Mouse (Mus musculus) spleen, adult 2 months (tissue): Measurements from ENCODE around the gene Rfwd3. TPM values are rescaled to one million over a fixed set of nuclear protein-coding genes. Genes with fewer than 3 reads are reported as not detected.
"Not testable (repeated sequence)": the region's sequence is repeated elsewhere in the genome, so short reads cannot be mapped to it uniquely, and the experiment has no call there.

Experiments
- DNase-seq, 2 experiments: peaks; one replicate each; pipeline versions ENCODE4 v3.0.0 to v3.0.0-alpha.2; 2012 to 2021; ENCODE audit warnings: low spot score in 2 of 2, low read depth in 1 of 2
- H3K27ac ChIP-seq: fragments of 200-500 bp; 2 replicates; pipeline ENCODE4 v1.5.1; 2012; ENCODE audit warnings: low read length, inconsistent platforms; ENCODE audit not compliant: insufficient read depth
- H3K27me3 ChIP-seq: fragments of 200-500 bp; 2 replicates; pipeline ENCODE4 v1.6.1; 2012; ENCODE audit warnings: mild to moderate bottlenecking, moderate library complexity, low read length, inconsistent platforms; ENCODE audit not compliant: control insufficient read depth, insufficient read depth
- H3K36me3 ChIP-seq: fragments of 200-500 bp; 2 replicates; pipeline ENCODE4 v1.6.1; 2012; ENCODE audit warnings: mild to moderate bottlenecking, low read length, inconsistent platforms; ENCODE audit not compliant: control insufficient read depth, insufficient read depth
- H3K4me1 ChIP-seq: fragments of 200-500 bp; 2 replicates; pipeline ENCODE4 v1.6.1; 2011; ENCODE audit warnings: inconsistent platforms; ENCODE audit not compliant: control insufficient read depth, insufficient read depth, insufficient read length
- H3K4me3 ChIP-seq: fragments of 200-500 bp; 2 replicates; pipeline ENCODE4 v1.5.1; 2011; ENCODE audit warnings: mild to moderate bottlenecking, inconsistent platforms; ENCODE audit not compliant: insufficient read depth, insufficient read length; ENCODE audit errors: extremely low read depth
- CTCF ChIP-seq: fragments of 200-500 bp; IDR thresholded peaks from 2 replicates; pipeline ENCODE4 v1.5.1; 2011; ENCODE audit warnings: mild to moderate bottlenecking, inconsistent platforms; ENCODE audit not compliant: insufficient read depth, insufficient read length, insufficient replicate concordance; ENCODE audit errors: extremely low read depth
- POLR2A ChIP-seq: fragments of 200-500 bp; IDR thresholded peaks from 2 replicates; pipeline ENCODE4 v1.6.1; 2011; ENCODE audit warnings: low read depth, low read length, inconsistent platforms
- WGBS: fragments of 180-500 bp; shearing (Covaris S2); methylation state at CpG from one replicate; pipeline ENCODE4 v1.1.7; 2018; 5-methylcytosine and 5-hydroxymethylcytosine counted together
- polyA plus RNA-seq: library from polyadenylated mRNA; depleted of rRNA; stranded (reverse); fragments of >200 nt; gene quantifications from 2 replicates; pipeline ENCODE4 v1.2.3, GENCODE M21; 2012

Rfwd3 gene
- polyA plus RNA-seq, 1 experiment, result 10.6 TPM

DNA sequence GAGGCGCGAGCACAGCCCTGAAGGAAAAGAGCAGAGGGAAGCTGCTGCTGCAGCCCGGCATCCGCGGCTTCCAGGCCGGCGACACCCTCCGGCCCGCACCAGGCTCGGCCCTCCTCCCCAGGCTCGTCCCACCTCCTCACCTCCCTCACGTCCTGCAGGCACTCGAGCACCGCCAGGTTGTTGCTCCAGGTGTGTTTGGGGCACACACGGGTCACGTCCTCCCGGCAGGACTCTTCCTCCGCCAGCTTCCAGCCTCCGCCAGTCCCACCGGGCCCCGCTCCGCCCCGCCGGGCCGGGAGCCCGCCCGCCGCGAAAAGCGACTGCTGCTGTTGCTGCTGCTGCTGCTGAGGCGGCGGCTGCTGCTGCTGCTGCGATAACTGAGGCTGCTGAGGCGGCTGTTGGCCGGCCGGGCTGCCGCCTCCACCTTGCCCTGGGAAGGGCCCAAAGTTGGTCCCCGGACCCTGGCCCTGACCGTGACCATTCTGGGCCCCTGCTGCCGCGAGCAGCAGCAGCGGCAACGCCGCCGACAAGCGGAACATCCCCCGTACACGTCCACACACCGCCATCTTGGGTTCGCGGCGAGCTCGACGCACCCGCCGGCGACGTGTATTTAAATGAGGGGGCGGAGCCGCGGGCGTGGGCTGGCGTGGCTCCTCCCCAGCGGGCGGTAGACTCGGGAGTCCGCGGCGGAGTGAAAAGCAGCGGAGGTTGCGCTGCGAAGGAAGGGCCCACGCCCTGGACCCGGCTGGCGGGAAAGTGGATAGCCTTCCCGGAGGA lies 41.2 kb downstream of the Rfwd3 start, which contains the start of gene Glg1:
Gene Glg1, minus strand, starts transcription at position 586 of the 777 bp plus-strand sequence.
- Histone ChIP-seq H3K36me3 (no peaks in the 10 kb centered on the region), H3K4me1 (no peaks in the 10 kb centered on the region), H3K27ac (peak within 1 kb of the TSS; percentile 96), H3K4me3 (peak within 1 kb of the TSS; percentile 95), H3K27me3 (no peaks in the 10 kb centered on the region)
- peak; percentile 82 to 90 for DNase-seq
- TF ChIP-seq POLR2A (peak; percentile 89), CTCF (no peak)
- under 1% methylated on average over 75 of the region's 76 CpGs for WGBS

DNA sequence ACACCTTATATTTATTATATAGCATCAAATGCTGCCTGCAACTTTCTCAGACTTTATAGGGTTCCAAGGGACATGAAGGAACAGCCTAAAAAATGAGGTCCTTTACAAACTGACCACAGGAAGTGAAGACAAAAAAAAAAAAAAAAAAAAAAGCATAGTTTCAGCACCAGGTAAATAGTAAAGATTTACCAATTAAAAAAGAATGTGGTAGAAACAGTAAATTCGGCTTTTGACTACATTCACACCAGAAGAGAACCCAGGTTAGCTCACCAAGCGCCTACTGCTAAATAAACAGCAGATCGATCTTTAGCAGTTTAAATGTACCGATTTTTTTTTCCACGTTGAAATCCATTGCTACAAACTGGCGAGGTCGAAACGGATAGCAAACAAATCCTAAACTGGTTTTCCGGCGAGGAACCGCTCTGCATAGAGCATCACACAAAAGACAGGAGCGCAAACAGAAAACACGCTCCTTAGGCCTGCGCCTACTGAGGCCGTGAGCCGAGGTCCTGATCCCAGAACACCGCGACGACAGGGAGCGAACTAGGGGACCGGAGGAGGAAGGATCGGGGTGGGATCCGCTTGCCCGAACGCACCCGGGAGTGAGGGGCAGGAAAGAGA lies 41.9 kb downstream of the Rfwd3 start:
- no peaks in the 10 kb centered on the region for H3K36me3 ChIP-seq
- H3K27ac ChIP-seq, result peak overlapping the region; percentile 96
- no peak for DNase-seq
- 2% methylated on average over 26 of the region's 26 CpGs for WGBS
- H3K27me3 ChIP-seq, result no peaks in the 10 kb centered on the region
- peak overlapping the region; percentile 95 for H3K4me3 ChIP-seq
- TF ChIP-seq POLR2A, result no peak
- TF ChIP-seq CTCF, result no peak
- no peaks in the 10 kb centered on the region for H3K4me1 ChIP-seq

DNA sequence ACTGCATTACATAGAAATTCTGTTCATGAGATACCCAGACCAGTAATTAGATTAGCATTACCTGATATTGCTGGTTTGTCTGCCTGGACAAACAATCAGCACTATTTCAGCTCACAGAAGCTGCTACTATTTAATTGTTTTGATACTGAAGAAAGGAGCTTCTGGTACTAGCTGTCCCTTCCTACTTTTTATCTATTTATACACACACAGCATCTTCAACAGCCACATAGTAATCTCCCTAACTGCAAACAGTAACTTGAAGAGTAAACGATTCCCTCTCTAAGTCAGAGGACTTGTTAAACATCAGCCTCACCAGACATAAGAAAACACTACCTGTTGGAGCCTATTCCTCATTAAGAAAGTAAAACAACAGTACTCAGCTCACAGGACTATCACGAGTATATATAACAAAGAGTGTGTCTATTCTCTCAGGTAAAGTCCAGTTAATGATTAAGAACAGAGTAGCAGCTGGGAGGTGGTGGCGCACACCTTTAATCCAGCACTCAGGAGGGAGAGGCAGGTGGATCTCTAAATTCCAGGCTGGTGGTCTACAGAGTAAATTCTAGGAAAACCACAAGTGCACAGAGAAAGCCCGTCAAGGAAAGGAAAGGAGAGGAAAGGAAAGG lies 47.4 kb downstream of the Rfwd3 start:
- H3K27ac ChIP-seq, result no peak overlapping the region
- TF ChIP-seq POLR2A, result no peak
- no peaks in the 10 kb centered on the region for H3K4me1 ChIP-seq
- 84% methylated on average over 4 of the region's 4 CpGs for WGBS
- no peaks in the 10 kb centered on the region for H3K27me3 ChIP-seq
- H3K4me3 ChIP-seq, result no peak overlapping the region
- H3K36me3 ChIP-seq, result no peaks in the 10 kb centered on the region
- no peak for DNase-seq

DNA sequence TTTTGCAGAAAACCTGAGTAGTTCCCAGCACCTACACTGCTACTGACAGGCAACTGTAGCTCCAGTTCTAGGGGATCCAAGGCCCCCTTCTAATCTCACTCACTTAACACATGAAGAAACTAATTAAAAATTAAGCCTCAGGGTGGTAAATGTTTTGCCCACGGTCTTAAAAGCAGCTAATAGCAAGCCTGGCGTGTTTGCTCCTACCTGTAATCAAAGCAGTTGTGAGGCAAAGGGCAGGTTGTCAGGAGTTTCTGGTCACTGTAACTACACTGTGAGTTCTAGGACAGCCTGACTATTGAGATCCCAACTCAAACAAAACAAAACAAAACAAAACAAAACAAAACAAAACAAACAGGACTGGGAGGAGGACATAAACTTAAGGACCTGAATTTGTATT lies 49.9 kb downstream of the Rfwd3 start:
- WGBS, result 88% methylated on average over 2 of the region's 2 CpGs
- TF ChIP-seq CTCF (no peak), POLR2A (no peak)
- no peaks in the 10 kb centered on the region; the same call in 1 of the 2 replicates for H3K4me1 ChIP-seq
- DNase-seq, result no peak
- no peaks in the 10 kb centered on the region for H3K36me3 ChIP-seq
- H3K27ac ChIP-seq, result no peak overlapping the region
- no peaks in the 10 kb centered on the region for H3K27me3 ChIP-seq
- no peak overlapping the region for H3K4me3 ChIP-seq

DNA sequence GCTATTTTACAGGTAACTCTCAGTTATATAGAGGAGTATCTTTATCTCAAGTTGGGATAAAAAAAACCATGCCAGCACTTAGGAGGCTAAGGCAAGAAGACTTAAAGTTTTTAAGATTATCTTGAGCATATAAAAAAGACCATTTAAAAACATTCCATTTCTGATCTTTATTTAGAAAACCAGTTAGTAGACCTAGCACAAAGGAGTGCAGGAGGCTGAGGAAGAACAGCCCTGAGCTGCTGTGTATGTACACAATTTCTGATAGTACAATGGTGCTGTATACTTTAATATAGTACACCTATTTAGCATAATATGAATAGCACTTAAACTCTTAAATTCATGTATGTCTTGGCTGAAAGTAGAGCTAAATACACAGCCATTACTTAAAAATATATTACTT lies 51.9 kb downstream of the Rfwd3 start:
- no peak for DNase-seq
- H3K4me1 ChIP-seq, result no peaks in the 10 kb centered on the region; the same call in 1 of the 2 replicates
- H3K27me3 ChIP-seq, result no peaks in the 10 kb centered on the region
- H3K36me3 ChIP-seq, result no peaks in the 10 kb centered on the region
- TF ChIP-seq CTCF (no peak), POLR2A (no peak)
- no peak overlapping the region for H3K27ac ChIP-seq
- no peak overlapping the region for H3K4me3 ChIP-seq

DNA sequence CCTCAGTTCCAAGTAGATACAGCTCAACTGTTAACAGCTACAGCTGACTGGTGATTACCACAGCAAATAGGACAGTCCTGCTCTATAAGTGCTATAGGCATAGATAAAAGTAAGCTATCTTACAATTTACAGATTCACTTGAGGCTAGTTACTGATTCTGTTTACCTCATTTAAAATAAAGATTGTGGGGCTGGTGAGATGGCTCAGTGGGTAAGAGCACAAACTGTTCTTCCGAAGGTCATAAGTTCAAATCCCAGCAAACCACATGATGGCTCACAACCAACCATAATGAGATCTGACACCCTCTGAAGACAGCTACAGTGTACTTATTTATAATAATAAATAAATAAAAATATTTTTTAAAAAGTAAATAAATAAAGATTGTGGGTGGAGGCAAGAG lies 53.2 kb downstream of the Rfwd3 start:
- H3K4me3 ChIP-seq, H3K27ac ChIP-seq, H3K4me1 ChIP-seq, DNase-seq, H3K36me3 ChIP-seq, H3K27me3 ChIP-seq: not testable (repeated sequence)
- 94% methylated on average over 1 of the region's 1 CpGs for WGBS

DNA sequence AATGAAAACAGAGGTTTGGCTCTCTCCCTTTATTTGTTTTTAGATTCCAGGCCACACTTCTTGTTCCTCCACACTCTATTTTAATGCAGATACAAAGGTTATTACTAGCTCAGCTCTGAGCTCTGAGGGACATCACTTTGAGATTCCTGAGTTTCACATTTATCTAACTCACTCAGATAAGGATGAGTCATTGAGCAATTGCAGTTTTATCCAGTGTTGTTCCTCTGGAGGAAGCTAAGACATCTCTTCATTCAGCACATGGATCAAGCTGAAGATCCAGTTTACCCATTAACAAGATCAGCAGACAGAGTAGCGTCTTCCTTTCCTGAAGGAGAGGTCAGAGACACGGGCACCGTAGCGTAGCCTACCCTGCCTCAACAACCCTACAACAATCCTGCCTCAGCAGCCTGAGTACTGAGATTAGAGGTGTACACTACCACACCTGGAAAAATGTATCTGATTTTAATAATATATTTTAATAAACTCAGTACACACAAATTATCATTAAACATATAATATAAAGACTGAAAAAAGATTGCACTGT lies 53.7 kb downstream of the Rfwd3 start:
- no peak for TF ChIP-seq CTCF
- TF ChIP-seq POLR2A, result no peak
- no peak overlapping the region for H3K27ac ChIP-seq
- no peak overlapping the region for H3K4me3 ChIP-seq

More for the DNA sequence above, 53.7 kb downstream of the Rfwd3 start:
- no peaks in the 10 kb centered on the region for H3K27me3 ChIP-seq
- 90% methylated on average over 4 of the region's 4 CpGs for WGBS
- no peaks in the 10 kb centered on the region for H3K36me3 ChIP-seq
- no peaks in the 10 kb centered on the region; the same call in 1 of the 2 replicates for H3K4me1 ChIP-seq
- DNase-seq, result no peak
